Mouse (Mus musculus): ENCODE measurements around the gene Kmt2b. TPM values are rescaled to one million over a fixed set of nuclear protein-coding genes. Genes with fewer than 3 reads are reported as not detected.

The Kmt2b gene
- polyA plus RNA-seq, 1 experiment from 2014 or later: 3.3 TPM

DNA sequence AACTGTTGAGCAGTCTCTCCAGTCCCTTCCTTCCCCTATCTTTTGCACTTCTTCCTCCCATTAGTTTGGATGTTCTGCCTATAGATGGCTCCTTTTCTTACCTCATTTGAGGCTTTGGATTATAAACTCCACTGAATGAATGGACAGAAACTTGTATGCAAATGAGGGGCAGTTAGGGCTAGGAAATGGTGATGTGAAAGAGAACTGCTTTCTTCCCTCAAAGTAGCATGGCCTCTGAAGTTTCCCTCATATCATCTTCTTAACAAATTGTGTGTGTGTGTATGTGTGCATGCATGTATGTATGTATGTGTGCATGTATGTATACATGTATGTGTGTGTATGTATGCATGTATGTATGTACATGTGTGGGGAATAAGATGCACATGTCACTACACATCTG is 40.5 kb upstream of the Kmt2b start:
- H3K4me2 ChIP-seq (replicated peaks; ENCODE audit: low read depth): no peak overlapping the region
- H3K4me3 ChIP-seq (ENCODE audit: low read depth, low read length): no peak overlapping the region
- no peaks in the 10 kb centered on the region; the same call in 1 of the 2 replicates for H3K4me1 ChIP-seq (replicated peaks; ENCODE audit: control insufficient read depth, insufficient read depth)
- no peak for ATAC-seq (ENCODE audit: low FRiP score, low TSS enrichment)
- H3K36me3 ChIP-seq (ENCODE audit: control insufficient read depth, insufficient read depth, low read length): no peaks in the 10 kb centered on the region
- no peak for DNase-seq (ENCODE audit: low spot score)
- H3K27ac ChIP-seq (replicated peaks): no peak overlapping the region
- H3K9ac ChIP-seq (ENCODE audit: low read length): no peak overlapping the region
- no peaks in the 10 kb centered on the region for H3K9me3 ChIP-seq (ENCODE audit: control insufficient read depth, low read length)
- no peak for TF ChIP-seq EP300 (optimal IDR thresholded peaks at IDR 0.05)
- no peak for TF ChIP-seq CTCF (IDR thresholded peaks at IDR 0.05; ENCODE audit: low read depth)
- peaks cover 4% of the 10 kb centered on the region; the same call in 1 of the 2 replicates for H3K27me3 ChIP-seq (ENCODE audit: control insufficient read depth, insufficient read depth, low read length)

DNA sequence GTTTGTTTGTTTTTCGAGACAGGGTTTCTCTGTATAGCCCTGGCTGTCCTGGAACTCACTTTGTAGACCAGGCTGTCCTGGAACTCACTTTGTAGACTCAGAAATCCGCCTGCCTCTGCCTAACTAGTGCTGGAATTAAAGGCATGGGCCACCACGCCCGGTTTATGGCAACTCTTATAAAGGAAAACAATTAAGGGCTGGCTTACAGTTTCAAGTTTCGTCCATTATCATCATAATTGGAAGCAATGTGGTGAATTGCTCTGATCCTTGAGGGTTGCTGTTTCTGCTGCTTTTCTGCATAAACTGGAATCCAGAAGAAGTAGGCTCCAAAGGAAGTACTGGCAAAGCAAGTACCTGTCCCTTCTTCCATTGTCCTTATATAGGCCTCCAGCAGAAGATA is 38.1 kb upstream of the Kmt2b start:
- ATAC-seq (ENCODE audit: low FRiP score, low TSS enrichment): no peak
- no peak for DNase-seq (ENCODE audit: low spot score)
- WGBS: 80% methylated on average over 5 of the region's 5 CpGs
- Histone ChIP-seq H3K36me3 (ENCODE audit: control insufficient read depth, insufficient read depth, low read length) (no peaks in the 10 kb centered on the region; the same call in 1 of the 2 replicates), H3K9me3 (ENCODE audit: control insufficient read depth, low read length) (no peaks in the 10 kb centered on the region), H3K27me3 (ENCODE audit: control insufficient read depth, insufficient read depth, low read length) (no peaks in the 10 kb centered on the region), H3K9ac (ENCODE audit: low read length) (no peak overlapping the region), H3K4me2 (replicated peaks; ENCODE audit: low read depth) (no peak overlapping the region), H3K4me1 (replicated peaks; ENCODE audit: control insufficient read depth, insufficient read depth) (no peaks in the 10 kb centered on the region; the same call in 1 of the 2 replicates), H3K4me3 (ENCODE audit: low read depth, low read length) (no peak overlapping the region), H3K27ac (replicated peaks) (no peak overlapping the region)
- no peak for TF ChIP-seq EP300 (optimal IDR thresholded peaks at IDR 0.05)
- TF ChIP-seq CTCF (IDR thresholded peaks at IDR 0.05; ENCODE audit: low read depth): no peak

DNA sequence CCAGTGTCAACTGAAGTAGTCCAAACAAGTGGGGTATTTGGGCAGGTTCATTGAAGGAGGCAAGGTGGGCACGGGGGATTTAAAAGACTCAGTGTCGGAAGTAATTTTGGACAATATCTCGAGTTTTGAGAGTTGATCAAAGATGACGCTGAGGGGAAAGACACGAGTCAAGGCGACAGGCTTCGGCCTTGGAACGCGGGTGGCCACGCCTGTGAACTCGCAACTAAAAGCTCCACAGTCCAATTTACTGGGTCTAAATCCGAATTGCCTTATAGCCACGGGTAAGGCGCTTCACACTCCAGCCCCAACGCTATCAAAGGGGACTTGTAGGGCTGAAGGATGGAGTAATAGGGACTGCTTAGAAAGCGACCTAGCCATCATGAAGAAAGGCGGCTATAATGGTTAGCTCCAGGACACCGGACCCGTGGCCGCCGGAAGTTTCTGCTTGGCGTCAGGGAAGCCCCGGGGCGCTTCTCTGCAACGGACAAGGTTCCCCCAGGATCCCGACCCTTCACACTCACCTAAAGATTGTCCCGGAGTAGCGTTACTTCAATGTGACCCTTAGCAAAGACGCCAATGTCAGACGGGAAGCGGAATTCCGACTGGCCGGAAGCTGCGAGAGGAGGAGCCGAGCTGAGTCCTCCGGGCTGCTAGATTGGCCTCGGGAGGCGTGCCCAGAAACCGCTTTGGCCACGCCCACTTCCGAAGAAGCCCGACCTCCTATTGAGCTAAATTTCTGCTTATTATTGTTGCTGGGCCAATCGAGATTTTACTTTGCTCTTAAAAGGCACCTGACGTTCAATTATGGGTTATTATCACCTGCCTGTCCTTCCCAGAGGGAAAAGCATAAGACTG is 37.2 kb upstream of the Kmt2b start, which contains the start of gene Cox6b1:
Gene Cox6b1 (minus strand): TSS at position 622 of the 855 bp plus-strand sequence.
- no peaks in the 10 kb centered on the region for H3K9me3 ChIP-seq (ENCODE audit: control insufficient read depth, low read length)
- H3K4me3 ChIP-seq (ENCODE audit: low read depth, low read length): peak within 1 kb of the TSS; percentile 79
- ATAC-seq (ENCODE audit: low FRiP score, low TSS enrichment): peak; percentile 96
- no peaks in the 10 kb centered on the region for H3K27me3 ChIP-seq (ENCODE audit: control insufficient read depth, insufficient read depth, low read length)
- no peaks in the 10 kb centered on the region; the same call in 1 of the 2 replicates for H3K36me3 ChIP-seq (ENCODE audit: control insufficient read depth, insufficient read depth, low read length)
- H3K9ac ChIP-seq (ENCODE audit: low read length): peak within 1 kb of the TSS; percentile 83
- peak within 1 kb of the TSS; percentile 80 for H3K4me2 ChIP-seq (replicated peaks; ENCODE audit: low read depth)
- no peaks in the 10 kb centered on the region; the same call in 1 of the 2 replicates for H3K4me1 ChIP-seq (replicated peaks; ENCODE audit: control insufficient read depth, insufficient read depth)
- TF ChIP-seq CTCF (IDR thresholded peaks at IDR 0.05; ENCODE audit: low read depth) (no peak), EP300 (optimal IDR thresholded peaks at IDR 0.05) (no peak)
- DNase-seq (ENCODE audit: low spot score): peak; percentile 93
- peak within 1 kb of the TSS; percentile 79 for H3K27ac ChIP-seq (replicated peaks)
- 2% methylated on average over 44 of the region's 44 CpGs for WGBS

GRCm38 (mm10) chr7:30619202-30619601 is 30.7 kb upstream of the Kmt2b start:
- H3K9ac ChIP-seq (ENCODE audit: low read length): no peak overlapping the region
- H3K4me3 ChIP-seq (ENCODE audit: low read depth, low read length): no peak overlapping the region
- H3K4me2 ChIP-seq (replicated peaks; ENCODE audit: low read depth): no peak overlapping the region
- no peak overlapping the region for H3K27ac ChIP-seq (replicated peaks)
- 85% methylated on average over 3 of the region's 3 CpGs for WGBS
- no peaks in the 10 kb centered on the region for H3K27me3 ChIP-seq (ENCODE audit: control insufficient read depth, insufficient read depth, low read length)
- peaks cover 4% of the 10 kb centered on the region for H3K36me3 ChIP-seq (ENCODE audit: control insufficient read depth, insufficient read depth, low read length)
- TF ChIP-seq EP300 (optimal IDR thresholded peaks at IDR 0.05) (no peak), CTCF (IDR thresholded peaks at IDR 0.05; ENCODE audit: low read depth) (peak; percentile 67)
- ATAC-seq (ENCODE audit: low FRiP score, low TSS enrichment) (no peak), DNase-seq (ENCODE audit: low spot score) (no peak)
- H3K9me3 ChIP-seq (ENCODE audit: control insufficient read depth, low read length): no peaks in the 10 kb centered on the region
- no peaks in the 10 kb centered on the region for H3K4me1 ChIP-seq (replicated peaks; ENCODE audit: control insufficient read depth, insufficient read depth)

GRCm38 (mm10) chr7:30618658-30619057 is 30.1 kb upstream of the Kmt2b start:
- no peak overlapping the region for H3K9ac ChIP-seq (ENCODE audit: low read length)
- no peak for ATAC-seq (ENCODE audit: low FRiP score, low TSS enrichment)
- no peaks in the 10 kb centered on the region for H3K27me3 ChIP-seq (ENCODE audit: control insufficient read depth, insufficient read depth, low read length)
- no peak overlapping the region for H3K4me2 ChIP-seq (replicated peaks; ENCODE audit: low read depth)
- 96% methylated on average over 9 of the region's 9 CpGs for WGBS
- TF ChIP-seq EP300 (optimal IDR thresholded peaks at IDR 0.05) (no peak), CTCF (IDR thresholded peaks at IDR 0.05; ENCODE audit: low read depth) (no peak)
- no peaks in the 10 kb centered on the region for H3K4me1 ChIP-seq (replicated peaks; ENCODE audit: control insufficient read depth, insufficient read depth)
- no peak overlapping the region for H3K27ac ChIP-seq (replicated peaks)
- H3K9me3 ChIP-seq (ENCODE audit: control insufficient read depth, low read length): no peaks in the 10 kb centered on the region
- no peak overlapping the region for H3K4me3 ChIP-seq (ENCODE audit: low read depth, low read length)
- peaks cover 4% of the 10 kb centered on the region for H3K36me3 ChIP-seq (ENCODE audit: control insufficient read depth, insufficient read depth, low read length)
- no peak for DNase-seq (ENCODE audit: low spot score)
